Mouse (Mus musculus) MEL (cell line): ENCODE measurements around the gene Ddo.

ENCODE experiments used
- CTCF ChIP-seq, 3 experiments: IDR thresholded peaks in 2 of 3; conservative IDR thresholded peaks in 1 of 3; 2 replicates each; pipeline ENCODE4 v1.5.1; 2011 to 2012; ENCODE audit warnings: low read length in 3 of 3, low read depth in 2 of 3, mild to moderate bottlenecking in 2 of 3, improper control_type of control experiment in 1 of 3, inconsistent platforms in 1 of 3, mixed read lengths in 1 of 3, moderate library complexity in 1 of 3; ENCODE audit not compliant: control insufficient read depth in 1 of 3, insufficient read depth in 1 of 3, poor library complexity in 1 of 3, severe bottlenecking in 1 of 3
- EP300 ChIP-seq, 2 experiments: IDR thresholded peaks; 2 replicates each; pipeline ENCODE4 v1.6.1; 2011; ENCODE audit warnings: improper control_type of control experiment in 2 of 2, low read length in 2 of 2, low read depth in 1 of 2, mild to moderate bottlenecking in 1 of 2
- MAX ChIP-seq: IDR thresholded peaks from 2 replicates; pipeline ENCODE4 v1.6.1; 2011; ENCODE audit warnings: low read length, improper control_type of control experiment
- NELFE ChIP-seq: IDR thresholded peaks from 2 replicates; pipeline ENCODE4 v1.6.1; 2011; ENCODE audit warnings: low read depth, low read length, improper control_type of control experiment
- NRF1 ChIP-seq: IDR thresholded peaks from 2 replicates; pipeline ENCODE4 v1.6.1; 2014; ENCODE audit warnings: low read depth, mild to moderate bottlenecking, inconsistent platforms, low read length, improper control_type of control experiment, moderate library complexity; ENCODE audit not compliant: poor library complexity, insufficient read depth, severe bottlenecking
- POLR2A ChIP-seq, 2 experiments: IDR thresholded peaks; 2 replicates each; pipeline ENCODE4 v1.6.1; 2011 to 2012; ENCODE audit warnings: low read length in 2 of 2, mild to moderate bottlenecking in 2 of 2, control low read depth in 1 of 2, improper control_type of control experiment in 1 of 2, low read depth in 1 of 2, moderate library complexity in 1 of 2; ENCODE audit not compliant: control insufficient read depth in 1 of 2, insufficient read depth in 1 of 2, poor library complexity in 1 of 2
- TAL1 ChIP-seq: IDR thresholded peaks from 2 replicates; pipeline ENCODE4 v1.6.1; 2012; ENCODE audit warnings: mild to moderate bottlenecking, inconsistent platforms, low read length, moderate library complexity, mixed read lengths
- TBP ChIP-seq: IDR thresholded peaks from 2 replicates; pipeline ENCODE4 v1.8.0; 2011; ENCODE audit warnings: low read depth, low read length, improper control_type of control experiment
- ZMIZ1 ChIP-seq: IDR thresholded peaks from 2 replicates; pipeline ENCODE4 v1.6.1; 2012; ENCODE audit warnings: low read depth, mild to moderate bottlenecking, inconsistent platforms, low read length, improper control_type of control experiment, moderate library complexity

- TF ChIP-seq CTCF (IDR thresholded peaks at IDR 0.05 in 2 of 3, conservative IDR thresholded peaks at IDR 0.05 in 1 of 3; ENCODE audit: control insufficient read depth in 1 of 3, insufficient read depth in 1 of 3, low read depth in 2 of 3, low read length in 3 of 3, poor library complexity in 1 of 3, severe bottlenecking in 1 of 3) = no peak
- TF ChIP-seq EP300 (IDR thresholded peaks at IDR 0.05; ENCODE audit: low read depth in 1 of 2, low read length in 2 of 2) = no peak
- TF ChIP-seq POLR2A (IDR thresholded peaks at IDR 0.05; ENCODE audit: control insufficient read depth in 1 of 2, insufficient read depth in 1 of 2, low read depth in 1 of 2, low read length in 2 of 2, poor library complexity in 1 of 2) = no peak
- TF ChIP-seq TBP = no peak
- TF ChIP-seq MAX = no peak
- no peak for TF ChIP-seq NRF1
- no peak for TF ChIP-seq ZMIZ1
- no peak for TF ChIP-seq TAL1
- no peak for TF ChIP-seq NELFE
These were observed 57.6 kb downstream of the Ddo start for GRCm38 (mm10) chr10:40687407-40687806.
